Mouse (Mus musculus) erythroblast, embryonic 14.5 days (primary cell): ENCODE measurements around the gene Asb10.

ENCODE experiments used
- GATA1 ChIP-seq: IDR thresholded peaks from 2 replicates; pipeline ENCODE4 v1.6.1; 2012; ENCODE audit warnings: low read length, inconsistent platforms, mixed read lengths
- TAL1 ChIP-seq: IDR thresholded peaks from 3 replicates; pipeline ENCODE4 v1.6.1; 2012; ENCODE audit warnings: low read length, inconsistent platforms, mixed read lengths

DNA sequence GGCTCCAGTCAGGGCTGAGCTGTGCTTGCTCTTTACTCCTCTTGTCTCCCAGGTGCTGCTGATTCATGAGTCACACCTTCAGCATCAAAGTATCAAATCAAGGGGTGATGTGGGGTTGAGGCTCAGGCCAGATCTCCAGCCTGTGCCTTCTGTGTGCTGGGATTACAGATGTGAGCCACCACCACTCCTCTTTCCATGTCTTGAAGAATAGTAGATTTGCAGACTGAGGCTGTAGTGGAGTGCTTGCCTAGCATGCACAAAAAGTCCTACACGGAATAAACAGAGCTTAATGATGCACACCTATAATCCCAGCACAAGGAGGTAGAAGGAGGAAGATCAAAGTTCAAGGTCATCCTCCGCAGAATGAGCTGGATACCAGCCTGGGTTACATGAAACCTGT lies 15.9 kb upstream of the Asb10 start, which contains the start of gene 4931409K22Rik:
- TF ChIP-seq TAL1 (no peak), GATA1 (no peak)
